Mouse (Mus musculus) forebrain, embryonic 11.5 days (tissue): ENCODE data around the gene Adck1. TPM values are rescaled to one million over a fixed set of nuclear protein-coding genes. Genes with fewer than 3 reads are reported as not detected.
A peak's percentile ranks its signal among the peaks of the same experiment; 100 is the strongest.

ENCODE experiments used
- ATAC-seq: fragments of 200-750 bp; cut with Nextera tagmentation; replicated peaks from 2 replicates; pipeline ENCODE4 v1.8.0; 2017; ENCODE audit warnings: moderate TSS enrichment; ENCODE audit not compliant: low FRiP score
- DNase-seq: peaks from one replicate; pipeline ENCODE4 v3.0.0-alpha.2; 2017; ENCODE audit warnings: low spot score
- H3K27ac ChIP-seq: fragments of 300-500 bp; sonication (generic); 2 replicates; pipeline ENCODE4 v1.5.1; 2014; ENCODE audit warnings: low read depth, low read length
- H3K27me3 ChIP-seq: fragments of 300-500 bp; sonication (generic); 2 replicates; pipeline ENCODE4 v1.6.1; 2014; ENCODE audit warnings: mild to moderate bottlenecking, low read length, mixed read lengths; ENCODE audit not compliant: control insufficient read depth, insufficient read depth
- H3K36me3 ChIP-seq: fragments of 300-500 bp; sonication (generic); 2 replicates; pipeline ENCODE4 v1.6.1; 2014; ENCODE audit warnings: mild to moderate bottlenecking, low read length, moderate library complexity, mixed read lengths; ENCODE audit not compliant: control insufficient read depth, insufficient read depth
- H3K4me1 ChIP-seq: fragments of 300-500 bp; sonication (generic); replicated peaks from 2 replicates; pipeline ENCODE4 v1.6.1; 2014; ENCODE audit warnings: low read length, mixed read lengths; ENCODE audit not compliant: control insufficient read depth, insufficient read depth
- H3K4me2 ChIP-seq: fragments of 300-500 bp; sonication (generic); 2 replicates; pipeline ENCODE4 v1.6.1; 2014; ENCODE audit warnings: low read depth, mild to moderate bottlenecking, low read length, moderate library complexity, mixed read lengths; ENCODE audit not compliant: severe bottlenecking
- H3K4me3 ChIP-seq: fragments of 300-500 bp; sonication (generic); 2 replicates; pipeline ENCODE4 v1.5.1; 2014; ENCODE audit warnings: low read depth, low read length
- H3K9ac ChIP-seq: fragments of 300-500 bp; sonication (generic); 2 replicates; pipeline ENCODE4 v1.6.1; 2014; ENCODE audit warnings: low read length
- H3K9me3 ChIP-seq: fragments of 300-500 bp; sonication (generic); 2 replicates; pipeline ENCODE4 v1.6.1; 2016; ENCODE audit warnings: low read length, mixed read lengths; ENCODE audit not compliant: control insufficient read depth
- WGBS: fragments of 180-500 bp; shearing (Covaris S2); extraction: QIAGEN DNeasy Blood & Tissue Kit; methylation state at CpG from one replicate; pipeline ENCODE4 v1.1.7; 2014; 5-methylcytosine and 5-hydroxymethylcytosine counted together
- polyA plus RNA-seq: library from polyadenylated mRNA; unstranded; fragments of >200 nt; fragmentation: Nextera tagmentation; extraction: Ambion mirVana; gene quantifications from 2 replicates; pipeline ENCODE4 v1.2.1, GENCODE M21; 2014

Adck1 gene
- polyA plus RNA-seq, 1 experiment from 2014 or later = 20.9 TPM

DNA sequence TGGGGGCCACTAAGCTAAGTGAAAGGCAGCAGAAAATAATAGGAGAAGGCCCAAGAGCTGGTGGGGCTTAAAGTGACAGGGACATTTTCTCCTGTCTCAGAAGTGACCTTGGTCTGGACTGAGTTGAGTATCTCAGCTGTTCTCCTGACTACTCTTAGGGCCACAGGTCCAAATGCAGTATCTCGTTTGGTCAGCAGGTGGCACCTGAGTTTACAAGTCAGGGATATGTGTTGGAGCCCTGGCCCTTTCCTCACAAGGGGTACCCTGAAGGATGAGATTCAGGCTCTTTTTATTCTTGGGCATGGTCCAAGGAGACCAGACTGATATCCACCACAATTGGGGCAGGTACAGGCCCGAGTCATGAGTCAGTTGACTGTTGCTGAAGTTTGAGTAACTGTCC is 44.8 kb downstream of the Adck1 start:
- H3K27me3 ChIP-seq = no peaks in the 10 kb centered on the region
- no peak overlapping the region for H3K27ac ChIP-seq
- no peak overlapping the region for H3K4me2 ChIP-seq
- DNase-seq (peak; percentile 71), ATAC-seq (peak; percentile 43; the same call in 1 of the 2 replicates)
- H3K9ac ChIP-seq = no peak overlapping the region
- no peak overlapping the region for H3K4me3 ChIP-seq
- H3K4me1 ChIP-seq = peaks cover 2% of the 10 kb centered on the region; the same call in 1 of the 2 replicates
- H3K9me3 ChIP-seq = no peaks in the 10 kb centered on the region
- 25% methylated on average over 2 of the region's 2 CpGs for WGBS
- no peaks in the 10 kb centered on the region for H3K36me3 ChIP-seq

- ATAC-seq (no peak), DNase-seq (no peak)
- H3K27me3 ChIP-seq = no peaks in the 10 kb centered on the region
- WGBS = 93% methylated on average over 4 of the region's 4 CpGs
- no peak overlapping the region for H3K9ac ChIP-seq
- no peak overlapping the region for H3K27ac ChIP-seq
- H3K4me2 ChIP-seq = no peak overlapping the region
- H3K9me3 ChIP-seq = no peaks in the 10 kb centered on the region
- peaks cover 2% of the 10 kb centered on the region; the same call in 1 of the 2 replicates for H3K4me1 ChIP-seq
- H3K4me3 ChIP-seq = no peak overlapping the region
- no peaks in the 10 kb centered on the region for H3K36me3 ChIP-seq
These were observed 47.6 kb downstream of the Adck1 start for GRCm38 (mm10) chr12:88407996-88408322.

GRCm38 (mm10) chr12:88408323-88409047 is 48.1 kb downstream of the Adck1 start:
- no peaks in the 10 kb centered on the region for H3K27me3 ChIP-seq
- peak; percentile 32; the same call in 1 of the 2 replicates for ATAC-seq
- no peak overlapping the region for H3K4me3 ChIP-seq
- no peak overlapping the region for H3K9ac ChIP-seq
- H3K4me1 ChIP-seq = peaks cover 2% of the 10 kb centered on the region; the same call in 1 of the 2 replicates
- no peak for DNase-seq
- no peaks in the 10 kb centered on the region for H3K36me3 ChIP-seq
- H3K27ac ChIP-seq = no peak overlapping the region
- 54% methylated on average over 11 of the region's 11 CpGs for WGBS
- no peaks in the 10 kb centered on the region for H3K9me3 ChIP-seq
- no peak overlapping the region for H3K4me2 ChIP-seq

GRCm38 (mm10) chr12:88413239-88413638 is 52.9 kb downstream of the Adck1 start:
- Histone ChIP-seq H3K4me1 (peaks cover 2% of the 10 kb centered on the region; the same call in 1 of the 2 replicates), H3K4me3 (no peak overlapping the region), H3K9me3 (no peaks in the 10 kb centered on the region), H3K27me3 (no peaks in the 10 kb centered on the region), H3K4me2 (no peak overlapping the region), H3K36me3 (no peaks in the 10 kb centered on the region), H3K9ac (no peak overlapping the region), H3K27ac (no peak overlapping the region)
- no peak for ATAC-seq
- WGBS = 96% methylated on average over 1 of the region's 1 CpGs
- no peak for DNase-seq

- ATAC-seq = no peak
- no peak for DNase-seq
- no peak overlapping the region for H3K4me3 ChIP-seq
- H3K4me2 ChIP-seq = no peak overlapping the region
- no peaks in the 10 kb centered on the region for H3K36me3 ChIP-seq
- H3K27ac ChIP-seq = no peak overlapping the region
- no peaks in the 10 kb centered on the region for H3K4me1 ChIP-seq
- 88% methylated on average over 12 of the region's 12 CpGs for WGBS
- H3K27me3 ChIP-seq = no peaks in the 10 kb centered on the region
- H3K9ac ChIP-seq = no peak overlapping the region
- no peaks in the 10 kb centered on the region for H3K9me3 ChIP-seq
These were observed 59.7 kb downstream of the Adck1 start for GRCm38 (mm10) chr12:88419912-88420621.

GRCm38 (mm10) chr12:88426926-88427325 is 66.6 kb downstream of the Adck1 start:
- H3K9ac ChIP-seq = no peak overlapping the region
- no peak overlapping the region for H3K4me3 ChIP-seq
- no peaks in the 10 kb centered on the region for H3K9me3 ChIP-seq
- DNase-seq (no peak), ATAC-seq (0 out of 2 replicates have a peak, but pooled peaks have one; percentile 37)
- no peak overlapping the region for H3K27ac ChIP-seq
- H3K4me2 ChIP-seq = no peak overlapping the region
- H3K4me1 ChIP-seq = no peaks in the 10 kb centered on the region
- WGBS = 97% methylated on average over 3 of the region's 3 CpGs
- no peaks in the 10 kb centered on the region for H3K36me3 ChIP-seq
- H3K27me3 ChIP-seq = no peaks in the 10 kb centered on the region

GRCm38 (mm10) chr12:88428735-88429134 is 68.4 kb downstream of the Adck1 start:
- ATAC-seq = no peak
- Histone ChIP-seq H3K9me3 (no peaks in the 10 kb centered on the region), H3K4me2 (no peak overlapping the region), H3K27ac (no peak overlapping the region), H3K27me3 (no peaks in the 10 kb centered on the region), H3K36me3 (no peaks in the 10 kb centered on the region), H3K4me3 (no peak overlapping the region), H3K4me1 (no peaks in the 10 kb centered on the region), H3K9ac (no peak overlapping the region)
- WGBS = 77% methylated on average over 2 of the region's 2 CpGs
- no peak for DNase-seq

- no peak for DNase-seq
- no peaks in the 10 kb centered on the region for H3K27me3 ChIP-seq
- no peak overlapping the region for H3K27ac ChIP-seq
- no peak for ATAC-seq
- H3K4me2 ChIP-seq = no peak overlapping the region
- no peaks in the 10 kb centered on the region for H3K36me3 ChIP-seq
- no peak overlapping the region for H3K9ac ChIP-seq
- H3K4me1 ChIP-seq = no peaks in the 10 kb centered on the region
- no peak overlapping the region for H3K4me3 ChIP-seq
- 89% methylated on average over 4 of the region's 4 CpGs for WGBS
- H3K9me3 ChIP-seq = no peaks in the 10 kb centered on the region
These were observed 71.9 kb downstream of the Adck1 start for GRCm38 (mm10) chr12:88432277-88432676.
